Mouse (Mus musculus): ENCODE results near the gene Stk16.

The Stk16 gene

GRCm38 (mm10) chr1:75264091-75264880 is 53.6 kb downstream of the Stk16 start, which contains the start of gene Ptprn:
Gene Ptprn (minus strand): TSS chr1:75264502.
- DNase-seq (ENCODE audit: extremely low read depth, insufficient read length, low spot score): no peak

Data from 3134 (cell line).